Mouse (Mus musculus) E14TG2a.4 (cell line): ENCODE measurements around the gene Meltf.

Experiments used
- H3K27me3 ChIP-seq: 2 replicates; pipeline ENCODE4 v1.6.1; 2014; ENCODE audit warnings: low read length, control low read depth; ENCODE audit not compliant: insufficient read depth
- H3K36me3 ChIP-seq: 2 replicates; pipeline ENCODE4 v1.6.1; 2014; ENCODE audit warnings: low read length, control low read depth; ENCODE audit not compliant: insufficient read depth
- H3K4me1 ChIP-seq: replicated peaks from 2 replicates; pipeline ENCODE4 v1.6.1; 2014; ENCODE audit warnings: low read depth, low read length, control low read depth
- H3K4me3 ChIP-seq: replicated peaks from 2 replicates; pipeline ENCODE4 v1.5.1; 2014; ENCODE audit warnings: mild to moderate bottlenecking, low read length
- H3K9me3 ChIP-seq: 2 replicates; pipeline ENCODE4 v1.6.1; 2014; ENCODE audit warnings: low read length, control low read depth
- CTCF ChIP-seq: conservative IDR thresholded peaks from 2 replicates; pipeline ENCODE4 v1.5.1; 2014; ENCODE audit warnings: low read length
- NANOG ChIP-seq: IDR thresholded peaks from 2 replicates; pipeline ENCODE4 v1.6.1; 2014; ENCODE audit warnings: borderline replicate concordance, low read length, mixed read lengths
- POU5F1 ChIP-seq: IDR thresholded peaks from 2 replicates; pipeline ENCODE4 v1.6.1; 2014; ENCODE audit warnings: low read length, borderline replicate concordance

The Meltf gene

DNA sequence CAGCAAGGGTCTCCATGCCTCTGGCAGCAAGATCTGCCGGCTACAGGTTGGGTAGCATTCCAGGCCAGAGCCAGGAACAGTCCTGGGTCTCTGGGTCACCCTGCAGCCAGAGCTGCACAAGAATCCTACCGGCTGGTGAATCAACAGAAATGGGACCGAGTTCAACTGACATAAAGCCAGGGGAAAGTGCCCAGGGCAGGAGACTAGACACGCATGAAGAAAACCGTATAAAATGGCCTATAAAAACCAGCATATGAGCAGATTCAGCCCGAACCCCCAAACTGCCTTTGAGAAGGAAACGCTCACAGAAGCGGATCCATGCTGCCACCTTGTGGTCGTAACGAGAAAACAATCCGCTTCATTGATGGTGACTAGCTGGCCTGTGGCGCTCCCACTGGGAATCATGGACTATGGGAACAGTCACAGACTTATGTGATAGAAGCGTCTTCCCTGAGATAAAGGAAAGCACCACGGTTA is 39.7 kb downstream of the Meltf start:
- TF ChIP-seq POU5F1 (no peak), CTCF (peak; percentile 59), NANOG (no peak)
- Histone ChIP-seq H3K36me3 (no peaks in the 10 kb centered on the region), H3K4me1 (peaks cover 7% of the 10 kb centered on the region), H3K27me3 (peaks cover 13% of the 10 kb centered on the region), H3K9me3 (no peaks in the 10 kb centered on the region), H3K4me3 (0 out of 2 replicates have a peak overlapping the region, but pooled peaks have one; percentile 46)

DNA sequence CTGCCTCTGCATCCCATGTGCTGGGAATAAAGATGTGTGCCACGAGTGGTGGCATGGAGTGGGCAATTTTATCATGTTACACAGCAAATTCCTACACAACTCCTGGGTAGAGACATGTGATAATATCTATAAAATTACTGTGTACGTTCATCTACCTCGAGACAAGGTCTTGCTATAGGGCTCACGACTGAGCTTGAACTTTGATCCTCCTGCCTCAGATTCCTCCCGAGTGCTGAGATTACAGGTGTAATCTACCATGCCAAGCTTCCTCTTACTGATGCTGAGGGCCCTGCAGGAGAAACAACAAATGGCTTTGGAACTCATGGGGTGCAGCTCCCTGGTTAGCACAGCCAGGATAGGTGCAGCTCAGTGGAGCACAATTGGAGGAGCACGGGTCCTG is 45.8 kb downstream of the Meltf start:
- H3K9me3 ChIP-seq: no peaks in the 10 kb centered on the region
- H3K4me1 ChIP-seq: peaks cover 40% of the 10 kb centered on the region
- H3K27me3 ChIP-seq: peaks cover 11% of the 10 kb centered on the region
- no peak overlapping the region for H3K4me3 ChIP-seq
- no peak for TF ChIP-seq POU5F1
- no peak for TF ChIP-seq NANOG
- no peak for TF ChIP-seq CTCF
- no peaks in the 10 kb centered on the region for H3K36me3 ChIP-seq

DNA sequence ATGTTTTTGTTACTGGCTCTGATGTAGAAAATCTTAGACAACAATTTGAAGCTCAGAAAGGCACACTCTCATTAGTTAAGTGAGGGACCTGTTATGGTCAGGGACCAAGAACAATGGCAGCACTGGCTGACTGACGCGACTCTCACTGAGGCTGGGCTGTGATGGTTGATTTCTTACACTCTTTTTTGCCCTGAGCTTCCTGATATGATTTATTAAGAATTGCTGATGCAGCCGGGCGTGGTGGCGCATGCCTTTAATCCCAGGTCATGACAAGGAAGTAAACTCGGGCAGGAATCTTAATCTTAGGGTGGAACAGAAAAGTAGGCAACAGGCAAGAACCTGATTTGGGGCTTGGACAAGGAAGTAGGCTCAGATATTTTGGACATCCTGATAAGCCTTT is 47.5 kb downstream of the Meltf start:
- H3K9me3 ChIP-seq: no peaks in the 10 kb centered on the region
- no peak overlapping the region for H3K4me3 ChIP-seq
- TF ChIP-seq NANOG: no peak
- TF ChIP-seq CTCF: no peak
- TF ChIP-seq POU5F1: no peak
- H3K36me3 ChIP-seq: no peaks in the 10 kb centered on the region
- peaks cover 23% of the 10 kb centered on the region for H3K27me3 ChIP-seq
- peaks cover 51% of the 10 kb centered on the region for H3K4me1 ChIP-seq

DNA sequence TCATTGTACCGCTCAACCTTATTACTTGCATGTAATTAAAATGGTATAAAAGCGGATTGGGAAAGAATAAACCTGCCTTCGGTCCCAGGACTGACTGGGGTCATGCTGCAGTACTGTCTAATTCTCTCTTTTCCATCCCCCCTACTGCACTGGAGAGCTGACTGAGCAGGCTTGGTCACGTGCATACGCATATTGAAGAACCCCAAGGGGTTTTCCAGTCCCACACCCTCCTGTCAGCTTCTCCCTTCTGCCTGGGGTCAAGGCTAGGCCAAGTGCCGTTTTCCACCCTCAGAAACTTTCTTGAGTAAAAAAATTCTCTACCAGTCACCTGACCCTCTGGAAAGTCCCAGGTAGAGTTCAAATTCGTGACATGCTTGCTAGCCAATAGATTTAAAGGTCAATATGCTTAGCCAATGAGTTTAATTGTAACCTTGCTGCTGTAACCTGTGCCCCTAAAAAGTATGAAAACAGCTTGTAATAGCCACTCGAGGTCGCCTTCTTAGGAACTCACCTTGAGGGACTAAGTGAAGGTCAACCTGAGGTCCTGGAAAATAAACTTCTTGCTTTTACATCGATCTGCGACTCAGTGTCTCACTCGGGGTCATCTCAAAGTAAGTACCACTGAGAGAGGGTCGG is 48.1 kb downstream of the Meltf start:
- H3K4me3 ChIP-seq: no peak overlapping the region
- H3K27me3 ChIP-seq: peaks cover 27% of the 10 kb centered on the region
- H3K36me3 ChIP-seq: no peaks in the 10 kb centered on the region
- no peaks in the 10 kb centered on the region for H3K9me3 ChIP-seq
- TF ChIP-seq CTCF: no peak
- TF ChIP-seq POU5F1: no peak
- TF ChIP-seq NANOG: no peak
- H3K4me1 ChIP-seq: peaks cover 57% of the 10 kb centered on the region

DNA sequence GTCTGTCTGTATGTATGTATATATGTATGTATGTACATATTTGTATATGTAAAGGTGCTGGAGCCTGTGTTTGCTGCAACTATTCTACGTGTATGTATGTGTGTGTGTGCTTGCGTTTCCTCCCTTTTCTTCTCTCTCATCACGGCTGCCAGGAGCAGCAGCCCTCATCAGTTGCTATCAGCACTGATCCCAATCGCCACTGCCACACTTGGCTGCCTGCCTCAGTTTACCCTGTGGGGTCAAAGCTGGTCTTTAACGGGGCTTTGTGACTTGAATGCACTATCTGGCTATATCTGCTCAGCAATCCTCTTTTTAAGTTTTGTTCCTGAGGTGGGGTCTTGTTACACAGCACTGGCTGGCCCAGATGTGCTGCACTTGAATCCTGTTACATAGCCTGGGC is 48.8 kb downstream of the Meltf start:
- H3K27me3 ChIP-seq: peaks cover 35% of the 10 kb centered on the region

DNA sequence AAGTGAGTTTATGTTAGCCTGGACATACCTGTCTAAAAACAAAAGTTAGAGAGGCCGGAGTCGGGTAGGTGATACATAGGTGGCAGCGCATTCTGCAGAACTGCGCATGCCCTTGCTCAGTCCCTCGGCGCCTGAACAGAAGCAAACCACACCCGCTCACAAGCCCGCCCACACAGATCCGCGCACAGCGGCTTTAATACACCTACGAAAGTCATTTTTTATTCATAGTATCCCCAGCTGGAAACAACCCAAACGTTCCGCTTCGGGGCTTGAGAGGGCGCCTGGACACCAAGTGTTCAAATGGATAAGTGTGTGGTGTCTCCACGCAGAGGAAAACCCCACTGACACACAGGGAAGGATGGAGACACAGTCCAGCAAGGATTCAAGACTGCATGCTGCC is 52.7 kb downstream of the Meltf start:
- no peak for TF ChIP-seq POU5F1
- TF ChIP-seq CTCF: no peak
- no peak for TF ChIP-seq NANOG
- Histone ChIP-seq H3K27me3 (peaks cover 59% of the 10 kb centered on the region), H3K4me1 (peaks cover 84% of the 10 kb centered on the region), H3K9me3 (no peaks in the 10 kb centered on the region), H3K36me3 (no peaks in the 10 kb centered on the region), H3K4me3 (peak overlapping the region; percentile 60)

More for the DNA sequence above, 48.8 kb downstream of the Meltf start:
- TF ChIP-seq CTCF (no peak), POU5F1 (no peak), NANOG (no peak)
- H3K4me3 ChIP-seq: no peak overlapping the region
- H3K36me3 ChIP-seq: no peaks in the 10 kb centered on the region
- H3K4me1 ChIP-seq: peaks cover 65% of the 10 kb centered on the region
- H3K9me3 ChIP-seq: no peaks in the 10 kb centered on the region

DNA sequence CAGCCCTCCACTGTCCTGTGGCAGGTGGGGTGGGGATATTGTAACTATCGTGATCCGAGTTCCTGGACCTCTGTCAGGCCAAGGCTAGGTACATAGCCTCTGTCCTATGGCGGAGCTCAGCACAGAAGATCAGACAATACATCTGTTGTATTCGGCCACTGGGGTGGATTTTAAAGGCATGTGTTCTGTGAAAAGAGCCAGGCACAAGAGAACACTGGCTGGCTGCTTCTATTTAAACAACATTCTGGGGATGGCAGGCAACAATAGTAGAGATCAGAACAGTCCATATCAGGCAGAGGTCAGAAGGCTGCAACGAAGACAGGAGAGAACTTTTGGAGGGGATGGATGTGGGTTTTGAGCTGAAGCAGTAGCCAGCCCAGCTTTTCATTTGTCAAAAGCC is 53.6 kb downstream of the Meltf start:
- H3K4me1 ChIP-seq: peaks cover 76% of the 10 kb centered on the region
- TF ChIP-seq NANOG (no peak), CTCF (no peak), POU5F1 (no peak)
- peak overlapping the region; percentile 29; the same call in 1 of the 2 replicates for H3K4me3 ChIP-seq
- no peaks in the 10 kb centered on the region for H3K36me3 ChIP-seq
- peaks cover 61% of the 10 kb centered on the region for H3K27me3 ChIP-seq
- H3K9me3 ChIP-seq: no peaks in the 10 kb centered on the region

DNA sequence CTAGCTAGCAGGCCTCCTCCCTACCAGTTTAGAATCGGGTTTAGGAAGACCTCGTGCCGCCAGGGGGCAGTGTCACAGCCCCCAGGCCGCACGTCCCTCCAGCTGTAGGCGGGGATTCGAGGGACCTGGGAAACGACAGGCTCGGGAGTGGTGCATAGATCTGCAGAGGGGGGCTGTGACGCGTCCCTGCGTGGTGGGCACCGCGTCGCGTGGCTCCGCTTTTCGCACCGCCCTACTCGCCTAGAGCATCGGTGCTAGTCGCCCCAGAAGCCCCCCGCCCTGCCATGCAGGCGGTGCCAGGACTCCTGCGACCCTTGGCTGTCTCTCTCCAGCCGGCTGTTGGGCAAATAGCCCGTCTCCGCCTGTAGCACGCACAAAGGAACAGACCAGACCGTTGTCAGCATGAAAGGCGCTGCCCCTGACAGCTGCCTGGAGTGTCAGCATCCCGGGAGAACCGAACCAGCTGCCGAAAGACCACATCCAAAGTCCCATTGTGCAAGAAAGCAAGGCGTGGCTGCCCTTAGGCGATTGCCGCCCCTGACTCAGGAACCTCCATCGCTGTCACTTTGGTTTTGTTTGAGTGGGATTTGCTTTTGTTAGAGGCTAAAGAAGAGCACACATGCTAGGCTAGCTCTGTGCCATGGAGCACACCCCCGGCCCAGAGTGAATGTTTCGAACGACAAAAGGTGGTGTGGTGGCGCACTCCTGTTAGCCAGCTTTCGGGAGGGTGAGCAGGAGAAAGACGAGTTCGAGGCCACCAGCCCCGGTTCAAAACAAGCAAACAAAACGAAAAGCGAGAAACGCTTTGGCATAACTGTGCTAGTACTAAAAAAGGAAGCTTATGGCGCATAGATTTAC is 54.5 kb downstream of the Meltf start:
- Histone ChIP-seq H3K9me3 (no peaks in the 10 kb centered on the region), H3K36me3 (no peaks in the 10 kb centered on the region), H3K4me1 (peaks cover 72% of the 10 kb centered on the region), H3K4me3 (peak overlapping the region; percentile 83), H3K27me3 (peaks cover 61% of the 10 kb centered on the region)
- no peak for TF ChIP-seq POU5F1
- peak; percentile 83 for TF ChIP-seq CTCF
